Mouse (Mus musculus) monocyte, adult 59 days (primary cell): ENCODE measurements around the gene Lce1i. TPM values are rescaled to one million over a fixed set of nuclear protein-coding genes. Genes with fewer than 3 reads are reported as not detected.

Experiments
- total RNA-seq, 2 experiments: library from RNA; stranded (reverse); gene quantifications; one replicate each; pipeline ENCODE4 v1.2.4; 2023

Lce1i gene
- total RNA-seq = not detected

DNA sequence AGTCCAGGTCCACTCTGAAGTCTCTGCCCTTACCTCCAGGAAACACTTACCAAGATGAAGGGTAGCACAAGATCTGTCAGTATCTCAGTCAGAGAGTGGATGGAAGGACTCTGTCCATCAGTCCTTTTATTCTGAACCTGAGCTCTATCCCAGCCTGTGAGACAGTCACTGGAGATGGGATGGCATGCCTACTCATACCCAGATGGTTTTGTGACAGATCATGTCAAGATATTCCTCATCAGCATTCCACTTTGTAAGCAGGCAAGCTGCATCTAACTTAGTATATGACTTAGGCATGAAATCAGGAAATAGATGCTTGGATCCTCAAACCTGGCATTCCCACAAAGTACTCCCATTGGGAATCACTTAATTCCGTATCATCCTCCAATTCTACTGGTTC is at the start of gene Lce1i:
Gene Lce1i, minus strand, starts transcription at position 101 of the 400 bp plus-strand sequence.

DNA sequence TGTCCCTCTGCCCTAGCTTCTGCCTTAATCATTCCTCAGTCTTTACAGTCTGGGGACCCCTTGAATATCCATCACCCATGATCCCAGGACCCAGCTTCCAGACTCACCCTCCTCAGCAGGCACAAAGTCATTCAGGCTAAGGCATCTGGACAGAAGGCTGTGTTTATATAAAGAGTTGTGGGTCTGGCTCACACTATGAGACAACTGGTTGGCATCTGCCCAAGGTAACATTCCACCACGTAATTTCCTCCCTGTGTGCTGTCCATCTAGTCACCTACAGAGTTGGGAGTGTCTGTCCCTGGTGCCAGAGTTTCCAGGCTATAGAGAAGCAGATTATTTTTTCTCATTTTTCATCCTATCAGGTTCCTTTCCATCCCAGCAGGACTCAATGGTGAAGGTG is 48.4 kb upstream of the Lce1i start, which contains the start of gene Kprp:
Gene Kprp, minus strand, starts transcription at position 140 of the 400 bp plus-strand sequence.

DNA sequence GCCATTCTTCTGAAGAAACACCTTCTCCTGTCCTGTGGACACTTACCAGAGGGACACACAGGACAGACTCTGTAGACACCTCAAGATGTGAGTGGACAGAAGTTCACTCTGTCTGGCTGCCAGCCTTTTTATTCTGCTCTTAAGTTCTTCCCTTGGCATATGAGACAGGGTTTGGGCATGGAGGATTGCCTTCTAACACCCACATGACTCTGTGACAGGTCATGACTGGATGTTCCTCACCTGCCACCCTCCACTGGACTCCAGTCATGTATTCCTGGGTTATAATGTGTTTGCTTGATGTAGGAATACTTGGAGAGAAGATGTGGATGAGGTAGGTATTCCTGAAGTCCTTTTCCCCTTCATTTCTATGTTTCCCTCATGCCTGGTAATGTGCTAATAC is 29.1 kb upstream of the Lce1i start, which contains the start of gene Lce1k:
Gene Lce1k, minus strand, starts transcription at position 101 of the 400 bp plus-strand sequence.

DNA sequence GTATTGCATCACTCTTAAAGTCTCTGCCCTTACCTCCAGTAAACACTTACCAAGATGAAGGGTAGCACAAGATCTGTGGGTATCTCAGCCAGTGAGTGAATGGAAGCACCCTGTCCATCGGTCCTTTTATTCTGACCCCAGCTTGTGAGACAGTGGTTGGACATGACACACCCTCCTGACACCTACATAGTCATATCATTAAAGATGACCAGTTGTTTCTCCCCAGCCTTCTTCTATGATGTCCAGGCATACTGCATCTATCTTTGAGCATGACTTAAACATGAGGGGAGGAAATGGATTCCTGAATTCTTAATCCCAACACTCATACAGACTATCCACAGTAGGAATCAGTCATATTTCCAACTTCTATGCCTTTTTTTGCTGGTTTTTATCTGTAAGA is 11.7 kb upstream of the Lce1i start, which contains the start of gene Lce1j:
Gene Lce1j, minus strand, starts transcription at position 101 of the 400 bp plus-strand sequence.

DNA sequence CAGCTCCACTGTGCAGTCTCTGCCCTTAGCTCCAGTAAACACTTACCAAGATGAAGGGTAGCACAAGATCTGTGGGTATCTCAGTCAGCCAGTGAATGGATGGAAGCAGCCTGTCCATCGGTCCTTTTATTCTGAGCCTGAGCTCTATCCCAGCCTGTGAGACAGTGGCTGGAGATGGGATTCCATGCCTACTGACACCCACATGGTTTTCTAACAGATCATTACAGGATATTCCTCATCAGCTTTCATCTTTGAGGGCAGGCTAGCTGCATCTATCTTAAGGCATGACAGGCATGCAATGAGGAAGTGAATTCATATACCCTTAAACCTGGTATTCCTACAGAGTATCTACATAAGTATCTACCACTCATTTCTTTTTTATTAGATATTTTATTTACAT is 13.7 kb downstream of the Lce1i start, which contains the start of gene Lce1h:
Gene Lce1h, minus strand, starts transcription at position 101 of the 400 bp plus-strand sequence.

DNA sequence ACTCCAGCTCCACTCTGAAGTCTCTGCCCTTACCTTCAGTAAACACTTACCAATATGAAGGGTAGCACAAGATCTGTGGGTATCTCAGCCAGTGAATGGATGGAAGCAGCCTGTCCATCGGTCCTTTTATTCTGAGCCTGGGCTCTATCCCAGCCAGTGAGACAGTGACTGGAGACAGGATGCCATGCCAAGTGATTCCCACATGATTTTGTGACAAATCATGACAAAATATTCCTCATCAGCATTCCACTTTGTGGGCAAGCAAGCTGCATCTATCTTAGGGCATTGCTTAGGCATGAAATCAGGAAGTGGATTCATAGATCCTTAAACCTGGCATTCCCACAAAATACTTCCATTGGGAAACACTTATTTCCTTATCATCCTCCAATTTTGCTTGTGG is 26.5 kb downstream of the Lce1i start, which contains the start of gene Lce1g:
Gene Lce1g, minus strand, starts transcription at position 101 of the 400 bp plus-strand sequence.

DNA sequence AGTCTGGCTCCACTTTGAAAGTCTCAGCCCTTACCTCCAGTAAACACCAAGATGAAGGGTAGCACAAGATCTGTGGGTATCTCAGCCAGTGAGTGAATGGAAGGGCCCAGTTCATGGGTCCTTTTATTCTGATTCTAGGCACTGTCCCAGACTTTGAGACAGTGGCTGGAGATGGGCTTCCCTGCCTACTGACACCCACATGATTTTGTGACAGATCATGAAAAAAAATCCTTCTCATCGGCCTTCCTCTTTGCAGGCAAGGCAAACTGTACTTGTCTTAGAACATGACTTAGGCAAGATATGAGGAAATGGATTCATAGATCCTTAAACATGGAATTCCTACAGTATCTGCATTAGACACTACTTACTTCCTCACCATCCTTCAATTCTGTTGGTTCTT is 39.7 kb downstream of the Lce1i start, which contains the start of gene Gm38119:
Gene Gm38119, minus strand, starts transcription at position 101 of the 400 bp plus-strand sequence.

Other genes starting within 250 kb of the Lce1i start
- not detected for gene 2310046K23Rik, start 244.4 kb downstream of the Lce1i start, total RNA-seq
- not detected for gene Ivl, start 205.2 kb downstream of the Lce1i start, total RNA-seq
- gene Smcp, start 189.9 kb downstream of the Lce1i start, total RNA-seq = not detected
- gene 2210017I01Rik, start 171.4 kb downstream of the Lce1i start, total RNA-seq = not detected
- gene Lce6a, start 157.2 kb downstream of the Lce1i start, total RNA-seq = not detected
- not detected for gene Lce1a1, start 130.6 kb downstream of the Lce1i start, total RNA-seq
- not detected for gene Lce1b, start 122.0 kb downstream of the Lce1i start, total RNA-seq
- not detected for gene Lce1a2, start 108.6 kb downstream of the Lce1i start, total RNA-seq
- gene Lce1c, start 99.7 kb downstream of the Lce1i start, total RNA-seq = not detected
- gene Lce1d, start 91.7 kb downstream of the Lce1i start, total RNA-seq = not detected
- gene Lce1e, start 69.8 kb downstream of the Lce1i start, total RNA-seq = not detected
- gene Lce1f, start 58.5 kb downstream of the Lce1i start, total RNA-seq = not detected
- gene Gm38119, start 39.8 kb downstream of the Lce1i start, total RNA-seq = not detected
- gene Lce1g, start 26.6 kb downstream of the Lce1i start, total RNA-seq = not detected
- gene Lce1h, start 13.8 kb downstream of the Lce1i start, total RNA-seq = not detected
- not detected for gene Lce1j, start 11.6 kb upstream of the Lce1i start, total RNA-seq
- not detected for gene Lce1k, start 29.0 kb upstream of the Lce1i start, total RNA-seq
- gene Kprp, start 48.3 kb upstream of the Lce1i start, total RNA-seq = not detected
- gene Lce1l, start 72.4 kb upstream of the Lce1i start, total RNA-seq = not detected
- not detected for gene 2310050C09Rik, start 91.3 kb upstream of the Lce1i start, total RNA-seq
- gene Lce3a, start 147.3 kb upstream of the Lce1i start, total RNA-seq = not detected
- not detected for gene Lce3b, start 154.1 kb upstream of the Lce1i start, total RNA-seq
- gene Lce3c, start 165.6 kb upstream of the Lce1i start, total RNA-seq = not detected
- not detected for gene Lce3d, start 178.5 kb upstream of the Lce1i start, total RNA-seq
- gene Lce3e, start 188.2 kb upstream of the Lce1i start, total RNA-seq = not detected
- gene Lce3f, start 213.3 kb upstream of the Lce1i start, total RNA-seq = not detected
- gene Crct1, start 236.8 kb upstream of the Lce1i start, total RNA-seq = not detected
- not detected for gene Lce1m, start 240.2 kb upstream of the Lce1i start, total RNA-seq